Mouse (Mus musculus): ENCODE measurements around the gene Slc27a5. TPM values are rescaled to one million over a fixed set of nuclear protein-coding genes. Genes with fewer than 3 reads are reported as not detected.

Slc27a5 gene
- total and polyA plus RNA-seq, 2 experiments from 2014 or later = not detected

GRCm38 (mm10) chr7:13010005-13010908 is 12.3 kb upstream of the Slc27a5 start, which contains the start of gene Zbtb45:
Gene Zbtb45, minus strand, starts transcription at chr7:13010034.
- H3K4me2 ChIP-seq (ENCODE audit: low read depth, low read length) = peak within 1 kb of the TSS; percentile 80
- no peak for TF ChIP-seq EP300 (IDR thresholded peaks at IDR 0.05; ENCODE audit: low read depth)
- no peak for TF ChIP-seq CTCF (IDR thresholded peaks at IDR 0.05; ENCODE audit: low read depth)
- H3K9ac ChIP-seq (replicated peaks; ENCODE audit: low read depth, low read length) = peak within 1 kb of the TSS; percentile 64
- peaks cover 6% of the 10 kb centered on the region for H3K4me1 ChIP-seq (ENCODE audit: control insufficient read depth, insufficient read depth)
- H3K9me3 ChIP-seq (replicated peaks; ENCODE audit: control insufficient read depth, low read length) = no peaks in the 10 kb centered on the region
- H3K27me3 ChIP-seq (ENCODE audit: control insufficient read depth, insufficient read depth, low read length) = no peaks in the 10 kb centered on the region
- peak within 1 kb of the TSS; percentile 90 for H3K27ac ChIP-seq (ENCODE audit: low read depth)
- peaks cover 27% of the 10 kb centered on the region for H3K36me3 ChIP-seq (replicated peaks; ENCODE audit: control insufficient read depth, insufficient read depth, low read length)
- peak within 1 kb of the TSS; percentile 73 for H3K4me3 ChIP-seq (ENCODE audit: low read depth, low read length)
- WGBS = 13% methylated on average over 26 of the region's 26 CpGs
- ATAC-seq (ENCODE audit: insufficient read depth, low read depth) (no peak), DNase-seq (ENCODE audit: low spot score) (no peak)

DNA sequence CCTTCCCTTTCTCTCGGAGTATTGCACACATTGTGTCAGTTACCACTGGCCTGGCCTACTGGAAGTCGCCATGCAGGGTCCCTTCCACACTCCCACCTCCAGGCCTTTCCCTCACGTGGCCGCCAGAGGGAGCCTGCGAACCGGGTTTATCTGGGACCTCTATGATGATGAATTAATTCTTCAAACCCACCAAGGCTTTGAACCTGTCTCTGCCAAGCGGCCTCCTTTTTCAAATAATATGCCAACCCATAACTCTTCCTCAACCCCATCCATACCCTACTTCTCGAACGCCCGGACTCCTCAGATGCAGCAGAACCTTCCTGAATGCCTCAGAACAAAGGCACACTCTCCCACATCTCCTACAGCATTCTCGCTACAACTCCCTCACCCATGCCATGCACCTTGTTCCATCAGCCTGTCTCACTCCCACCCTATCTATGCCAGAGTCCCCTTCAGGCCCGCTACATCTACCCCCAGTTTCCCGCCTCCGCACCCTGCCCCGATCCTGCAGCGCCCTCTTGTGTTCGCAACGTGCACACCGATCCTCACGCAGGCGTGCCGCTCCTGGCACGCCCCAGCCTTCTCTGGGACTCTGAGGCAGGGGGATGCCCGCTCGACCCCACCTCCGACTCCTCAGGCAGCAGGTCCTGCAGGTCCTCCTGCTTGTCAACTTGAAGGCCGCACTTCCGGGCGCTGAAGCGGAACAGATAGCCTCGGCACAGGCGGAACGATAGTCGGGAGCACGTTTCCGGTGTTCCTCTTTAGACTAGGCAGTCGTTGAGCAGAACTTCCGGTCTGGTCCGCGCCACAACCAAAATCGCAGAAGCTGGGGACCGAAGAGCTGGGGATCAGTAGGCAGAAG is 11.4 kb upstream of the Slc27a5 start:
- Histone ChIP-seq H3K9me3 (replicated peaks; ENCODE audit: control insufficient read depth, low read length) (no peaks in the 10 kb centered on the region), H3K4me1 (ENCODE audit: control insufficient read depth, insufficient read depth) (peaks cover 6% of the 10 kb centered on the region), H3K27me3 (ENCODE audit: control insufficient read depth, insufficient read depth, low read length) (no peaks in the 10 kb centered on the region), H3K9ac (replicated peaks; ENCODE audit: low read depth, low read length) (peak overlapping the region; percentile 64), H3K27ac (ENCODE audit: low read depth) (peak overlapping the region; percentile 90), H3K4me3 (ENCODE audit: low read depth, low read length) (peak overlapping the region; percentile 73), H3K36me3 (replicated peaks; ENCODE audit: control insufficient read depth, insufficient read depth, low read length) (peaks cover 35% of the 10 kb centered on the region), H3K4me2 (ENCODE audit: low read depth, low read length) (peak overlapping the region; percentile 80)
- TF ChIP-seq EP300 (IDR thresholded peaks at IDR 0.05; ENCODE audit: low read depth) (no peak), CTCF (IDR thresholded peaks at IDR 0.05; ENCODE audit: low read depth) (peak; percentile 79)
- under 1% methylated on average over 42 of the region's 42 CpGs for WGBS
- peak; percentile 91 for ATAC-seq (ENCODE audit: insufficient read depth, low read depth)
- DNase-seq (ENCODE audit: low spot score) = peak; percentile 93

GRCm38 (mm10) chr7:13007341-13008092 is 9.5 kb upstream of the Slc27a5 start:
- Histone ChIP-seq H3K9ac (replicated peaks; ENCODE audit: low read depth, low read length) (no peak overlapping the region), H3K4me2 (ENCODE audit: low read depth, low read length) (no peak overlapping the region), H3K27me3 (ENCODE audit: control insufficient read depth, insufficient read depth, low read length) (no peaks in the 10 kb centered on the region), H3K4me1 (ENCODE audit: control insufficient read depth, insufficient read depth) (peaks cover 6% of the 10 kb centered on the region), H3K4me3 (ENCODE audit: low read depth, low read length) (no peak overlapping the region), H3K9me3 (replicated peaks; ENCODE audit: control insufficient read depth, low read length) (no peaks in the 10 kb centered on the region), H3K27ac (ENCODE audit: low read depth) (0 out of 2 replicates have a peak overlapping the region, but pooled peaks have one; percentile 47), H3K36me3 (replicated peaks; ENCODE audit: control insufficient read depth, insufficient read depth, low read length) (peaks cover 38% of the 10 kb centered on the region)
- ATAC-seq (ENCODE audit: insufficient read depth, low read depth) (no peak), DNase-seq (ENCODE audit: low spot score) (no peak)
- TF ChIP-seq CTCF (IDR thresholded peaks at IDR 0.05; ENCODE audit: low read depth) (no peak), EP300 (IDR thresholded peaks at IDR 0.05; ENCODE audit: low read depth) (no peak)
- 56% methylated on average over 57 of the region's 57 CpGs for WGBS

DNA sequence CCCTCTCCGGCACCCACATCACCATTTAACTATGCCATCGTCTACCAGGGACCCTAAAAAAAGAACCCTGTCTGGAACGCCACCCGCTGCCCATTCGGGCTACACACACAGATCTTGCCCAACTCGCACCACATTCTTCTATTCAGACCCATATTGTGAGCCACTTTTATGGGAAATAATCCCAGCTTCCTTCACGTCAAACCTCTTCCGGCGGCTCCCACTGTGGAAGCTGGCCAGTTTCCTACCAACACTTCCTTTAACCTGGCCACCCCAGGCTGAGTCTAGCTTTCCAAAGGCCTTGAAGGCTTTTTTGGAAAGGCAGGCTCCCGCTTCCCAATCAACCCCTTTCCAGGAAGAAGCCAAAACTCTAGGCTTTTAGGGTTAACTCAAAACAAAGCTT is 8.5 kb upstream of the Slc27a5 start:
- 70% methylated on average over 10 of the region's 10 CpGs for WGBS
- DNase-seq (ENCODE audit: low spot score) = no peak
- no peaks in the 10 kb centered on the region for H3K27me3 ChIP-seq (ENCODE audit: control insufficient read depth, insufficient read depth, low read length)
- no peak for ATAC-seq (ENCODE audit: insufficient read depth, low read depth)
- no peak for TF ChIP-seq CTCF (IDR thresholded peaks at IDR 0.05; ENCODE audit: low read depth)
- TF ChIP-seq EP300 (IDR thresholded peaks at IDR 0.05; ENCODE audit: low read depth) = no peak
- no peak overlapping the region for H3K4me3 ChIP-seq (ENCODE audit: low read depth, low read length)
- peaks cover 6% of the 10 kb centered on the region for H3K4me1 ChIP-seq (ENCODE audit: control insufficient read depth, insufficient read depth)
- H3K4me2 ChIP-seq (ENCODE audit: low read depth, low read length) = no peak overlapping the region
- H3K27ac ChIP-seq (ENCODE audit: low read depth) = peak overlapping the region; percentile 47
- peaks cover 38% of the 10 kb centered on the region for H3K36me3 ChIP-seq (replicated peaks; ENCODE audit: control insufficient read depth, insufficient read depth, low read length)
- H3K9me3 ChIP-seq (replicated peaks; ENCODE audit: control insufficient read depth, low read length) = no peaks in the 10 kb centered on the region
- H3K9ac ChIP-seq (replicated peaks; ENCODE audit: low read depth, low read length) = no peak overlapping the region

DNA sequence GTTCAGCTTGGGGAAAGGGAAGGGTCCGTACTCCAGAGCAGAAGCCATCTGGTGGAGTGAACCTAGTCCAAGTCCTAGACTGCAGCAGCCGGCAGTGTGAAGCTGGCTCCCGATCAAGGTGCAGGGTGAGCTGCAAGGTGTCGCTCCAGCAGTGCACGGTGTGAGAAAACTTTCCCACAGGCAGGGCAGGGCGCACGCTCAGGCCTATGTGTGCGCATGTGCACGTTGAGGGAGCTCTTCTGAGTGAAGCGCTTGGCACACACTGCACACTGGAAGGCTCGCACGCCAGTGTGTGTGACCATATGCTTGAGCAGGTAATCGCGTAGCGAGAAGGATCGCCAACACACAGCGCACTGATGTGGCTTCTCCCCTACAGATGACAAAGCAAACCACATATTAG is 8.0 kb upstream of the Slc27a5 start:
- no peaks in the 10 kb centered on the region for H3K27me3 ChIP-seq (ENCODE audit: control insufficient read depth, insufficient read depth, low read length)
- 89% methylated on average over 17 of the region's 17 CpGs for WGBS
- peaks cover 6% of the 10 kb centered on the region for H3K4me1 ChIP-seq (ENCODE audit: control insufficient read depth, insufficient read depth)
- H3K9me3 ChIP-seq (replicated peaks; ENCODE audit: control insufficient read depth, low read length) = no peaks in the 10 kb centered on the region
- H3K36me3 ChIP-seq (replicated peaks; ENCODE audit: control insufficient read depth, insufficient read depth, low read length) = peaks cover 38% of the 10 kb centered on the region
- TF ChIP-seq EP300 (IDR thresholded peaks at IDR 0.05; ENCODE audit: low read depth) (no peak), CTCF (IDR thresholded peaks at IDR 0.05; ENCODE audit: low read depth) (no peak)
- no peak overlapping the region for H3K9ac ChIP-seq (replicated peaks; ENCODE audit: low read depth, low read length)
- H3K4me3 ChIP-seq (ENCODE audit: low read depth, low read length) = no peak overlapping the region
- ATAC-seq (ENCODE audit: insufficient read depth, low read depth) (no peak), DNase-seq (ENCODE audit: low spot score) (no peak)
- H3K27ac ChIP-seq (ENCODE audit: low read depth) = no peak overlapping the region
- no peak overlapping the region for H3K4me2 ChIP-seq (ENCODE audit: low read depth, low read length)

Measured in heart, postnatal 0 days (tissue).